Mouse (Mus musculus) heart, embryonic 15.5 days (tissue): ENCODE data around the gene Ralgps1. TPM values are rescaled to one million over a fixed set of nuclear protein-coding genes. Genes with fewer than 3 reads are reported as not detected.

Experiments
- ATAC-seq: fragments of 200-750 bp; cut with Nextera tagmentation; replicated peaks from 2 replicates; pipeline ENCODE4 v1.8.0; 2017; ENCODE audit warnings: low read depth, moderate TSS enrichment; ENCODE audit not compliant: insufficient number of reproducible peaks, insufficient read depth, low FRiP score
- H3K27ac ChIP-seq: fragments of 300-500 bp; sonication (generic); 2 replicates; pipeline ENCODE4 v1.5.1; 2015; ENCODE audit warnings: mild to moderate bottlenecking, inconsistent platforms
- H3K27me3 ChIP-seq: fragments of 300-500 bp; sonication (generic); 2 replicates; pipeline ENCODE4 v1.6.1; 2015; ENCODE audit warnings: inconsistent platforms
- H3K36me3 ChIP-seq: fragments of 300-500 bp; sonication (generic); 2 replicates; pipeline ENCODE4 v1.6.1; 2015; ENCODE audit warnings: mild to moderate bottlenecking, inconsistent platforms
- H3K4me1 ChIP-seq: fragments of 300-500 bp; sonication (generic); replicated peaks from 2 replicates; pipeline ENCODE4 v1.6.1; 2015; ENCODE audit warnings: inconsistent platforms
- H3K4me2 ChIP-seq: fragments of 300-500 bp; sonication (generic); 2 replicates; pipeline ENCODE4 v1.6.1; 2015; ENCODE audit warnings: inconsistent platforms, mild to moderate bottlenecking, moderate library complexity
- H3K4me3 ChIP-seq: fragments of 300-500 bp; sonication (generic); 2 replicates; pipeline ENCODE4 v1.5.1; 2015; ENCODE audit warnings: mild to moderate bottlenecking, inconsistent platforms
- H3K9ac ChIP-seq: fragments of 300-500 bp; sonication (generic); 2 replicates; pipeline ENCODE4 v1.6.1; 2015; ENCODE audit warnings: mild to moderate bottlenecking, inconsistent platforms
- H3K9me3 ChIP-seq: fragments of 300-500 bp; sonication (generic); replicated peaks from 2 replicates; pipeline ENCODE4 v1.6.1; 2016; ENCODE audit warnings: inconsistent platforms
- WGBS: fragments of 180-500 bp; shearing (Covaris S2); methylation state at CpG from one replicate; pipeline ENCODE4 v1.1.7; 2015; ENCODE audit warnings: mixed read lengths; 5-methylcytosine and 5-hydroxymethylcytosine counted together
- polyA plus RNA-seq: library from polyadenylated mRNA; unstranded; fragments of >200 nt; fragmentation: Nextera tagmentation; extraction: Ambion mirVana; gene quantifications from 2 replicates; pipeline ENCODE4 v1.2.1, GENCODE M21; 2015

Ralgps1 gene
- polyA plus RNA-seq, 1 experiment from 2014 or later: 3.7 TPM

DNA sequence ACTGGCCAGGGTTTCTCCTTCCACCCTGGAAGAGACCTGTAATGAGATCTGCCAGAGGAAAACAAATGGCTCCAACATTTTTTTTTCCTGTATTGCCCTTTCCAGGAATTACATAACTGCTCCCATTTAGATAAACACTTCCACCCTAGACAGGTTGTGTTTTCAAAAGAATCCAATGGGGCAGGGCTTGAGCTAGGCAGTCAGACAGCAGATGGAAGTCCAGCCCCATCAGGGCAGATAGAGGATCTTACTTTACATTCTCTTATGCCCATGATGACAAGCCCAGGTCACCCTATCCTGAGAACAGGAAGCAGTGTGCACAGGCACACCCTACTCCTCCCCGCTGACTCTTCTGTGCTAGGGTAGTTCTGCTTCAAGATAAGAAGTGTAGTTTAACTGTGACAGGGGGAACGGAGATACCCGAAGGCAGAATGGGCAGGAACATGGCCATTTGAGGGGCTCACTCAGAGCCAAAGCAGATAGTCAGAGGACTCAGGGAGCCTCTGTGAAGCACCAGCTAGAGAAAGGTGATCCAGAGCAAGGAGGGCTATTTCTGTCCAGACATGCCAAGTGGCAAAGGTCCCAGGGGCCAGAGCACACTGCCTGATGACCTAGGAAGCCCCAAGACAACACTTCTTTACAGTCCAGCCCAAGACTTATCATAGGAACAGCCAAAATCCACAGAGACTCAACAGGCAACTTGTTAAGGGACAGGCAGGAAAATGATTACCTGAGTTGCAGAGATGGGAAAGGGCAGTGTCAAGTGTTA, 114.3 kb downstream of the Ralgps1 start:
- Histone ChIP-seq H3K9me3 (no peaks in the 10 kb centered on the region), H3K36me3 (no peaks in the 10 kb centered on the region), H3K9ac (no peak overlapping the region), H3K27me3 (no peaks in the 10 kb centered on the region), H3K4me1 (peaks cover 59% of the 10 kb centered on the region), H3K4me2 (no peak overlapping the region), H3K27ac (no peak overlapping the region), H3K4me3 (no peak overlapping the region)
- WGBS: 44% methylated on average over 3 of the region's 3 CpGs
- ATAC-seq: no peak

DNA sequence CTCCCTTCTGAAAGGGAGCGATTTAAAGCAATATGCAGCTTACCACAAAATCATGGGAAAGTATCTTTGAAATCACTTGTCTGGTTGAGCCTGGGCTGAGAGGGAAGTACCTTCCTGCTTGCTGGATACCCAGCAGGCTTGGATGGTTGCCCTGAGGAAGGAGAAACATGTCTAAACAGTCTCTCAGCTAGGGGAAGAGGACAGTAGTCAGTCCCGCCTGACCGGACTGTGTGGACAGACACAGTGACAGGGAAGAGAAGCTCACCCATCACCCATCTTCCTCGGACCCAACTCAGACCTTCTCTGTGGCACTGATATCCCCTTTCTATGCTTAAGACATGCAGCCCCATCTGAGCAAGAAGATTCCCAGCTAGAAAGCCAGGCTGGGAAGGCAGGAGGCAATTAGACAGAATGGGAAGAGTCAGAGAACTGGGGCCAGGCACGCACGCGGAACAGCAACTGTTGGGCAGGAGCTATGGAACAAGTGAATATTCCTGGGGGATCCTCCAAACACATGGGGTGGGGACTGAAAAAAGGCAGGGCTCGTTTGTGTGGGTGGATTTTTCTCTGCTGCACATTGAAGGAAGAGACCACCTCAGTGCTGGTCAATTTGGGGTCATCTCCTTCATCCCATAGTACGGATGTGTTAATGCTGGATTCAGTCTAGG, 116.8 kb downstream of the Ralgps1 start:
- 70% methylated on average over 9 of the region's 9 CpGs for WGBS
- peak overlapping the region; percentile 85 for H3K27ac ChIP-seq
- ATAC-seq: no peak

DNA sequence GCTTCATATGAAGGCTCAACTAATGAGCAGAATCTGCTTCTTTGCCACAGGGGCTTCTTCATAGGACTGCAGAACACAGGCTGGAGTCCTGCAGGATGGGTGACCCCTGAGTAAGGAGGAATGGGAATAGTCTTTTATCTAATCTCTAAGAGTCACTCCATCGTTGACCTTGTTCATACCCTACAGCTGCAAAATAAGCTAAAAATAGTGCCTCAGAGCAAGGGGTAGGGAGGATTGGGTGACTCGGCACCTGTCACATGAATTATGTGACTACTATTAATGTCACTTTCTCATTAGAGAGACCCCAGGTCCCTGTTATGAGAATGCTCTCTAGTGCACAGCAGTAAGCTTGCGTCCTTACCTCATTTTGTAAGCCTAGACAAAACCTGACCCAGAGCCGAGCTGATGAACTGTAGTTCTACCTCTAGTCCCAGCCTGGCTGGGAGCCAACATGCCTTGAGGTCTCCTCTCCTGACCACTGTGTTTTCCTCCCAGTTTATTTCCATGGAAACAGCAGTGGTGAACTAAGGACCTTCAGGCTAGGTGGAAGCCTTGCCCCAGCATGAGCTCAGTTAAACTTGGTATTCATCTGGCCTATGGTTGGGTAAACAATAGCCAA, 117.6 kb downstream of the Ralgps1 start:
- Histone ChIP-seq H3K4me1 (peaks cover 78% of the 10 kb centered on the region), H3K9ac (no peak overlapping the region), H3K36me3 (no peaks in the 10 kb centered on the region), H3K9me3 (no peaks in the 10 kb centered on the region), H3K27ac (peak overlapping the region; percentile 85), H3K4me2 (peak overlapping the region; percentile 23; the same call in 1 of the 2 replicates), H3K4me3 (no peak overlapping the region), H3K27me3 (no peaks in the 10 kb centered on the region)
- peak; percentile 37; the same call in 1 of the 2 replicates for ATAC-seq
- whole genome bisulfite sequencing: 23% methylated on average over 4 of the region's 4 CpGs

More for the DNA sequence above, 116.8 kb downstream of the Ralgps1 start:
- no peaks in the 10 kb centered on the region for H3K27me3 ChIP-seq
- H3K4me3 ChIP-seq: no peak overlapping the region
- no peaks in the 10 kb centered on the region for H3K36me3 ChIP-seq
- H3K9me3 ChIP-seq: no peaks in the 10 kb centered on the region
- peaks cover 72% of the 10 kb centered on the region for H3K4me1 ChIP-seq
- H3K9ac ChIP-seq: no peak overlapping the region; the same call in 1 of the 2 replicates
- no peak overlapping the region for H3K4me2 ChIP-seq

DNA sequence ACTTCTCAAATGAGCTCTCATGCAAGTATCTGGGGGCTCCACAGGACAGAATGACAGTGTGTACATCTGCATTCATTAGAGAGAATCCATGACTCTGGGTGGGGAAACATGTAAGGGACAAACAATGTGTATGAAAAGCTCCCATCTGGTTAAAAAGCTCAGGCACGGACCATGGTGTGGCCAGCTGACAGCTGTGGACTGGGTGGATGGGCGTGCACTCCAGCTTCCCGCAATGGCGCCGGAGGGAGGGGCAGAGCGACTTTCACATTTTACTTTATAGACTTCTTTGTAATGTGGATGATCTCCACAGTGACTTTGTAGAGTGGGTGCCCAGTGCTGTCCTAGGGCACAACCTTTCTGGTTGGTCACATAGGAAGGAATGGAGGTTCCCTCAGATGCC, 118.5 kb downstream of the Ralgps1 start:
- H3K4me1 ChIP-seq: peaks cover 80% of the 10 kb centered on the region
- H3K9ac ChIP-seq: no peak overlapping the region
- no peaks in the 10 kb centered on the region for H3K36me3 ChIP-seq
- no peak for ATAC-seq
- WGBS: 82% methylated on average over 6 of the region's 6 CpGs
- no peak overlapping the region for H3K4me3 ChIP-seq
- H3K9me3 ChIP-seq: no peaks in the 10 kb centered on the region
- peak overlapping the region; percentile 85 for H3K27ac ChIP-seq
- no peak overlapping the region for H3K4me2 ChIP-seq
- no peaks in the 10 kb centered on the region for H3K27me3 ChIP-seq

DNA sequence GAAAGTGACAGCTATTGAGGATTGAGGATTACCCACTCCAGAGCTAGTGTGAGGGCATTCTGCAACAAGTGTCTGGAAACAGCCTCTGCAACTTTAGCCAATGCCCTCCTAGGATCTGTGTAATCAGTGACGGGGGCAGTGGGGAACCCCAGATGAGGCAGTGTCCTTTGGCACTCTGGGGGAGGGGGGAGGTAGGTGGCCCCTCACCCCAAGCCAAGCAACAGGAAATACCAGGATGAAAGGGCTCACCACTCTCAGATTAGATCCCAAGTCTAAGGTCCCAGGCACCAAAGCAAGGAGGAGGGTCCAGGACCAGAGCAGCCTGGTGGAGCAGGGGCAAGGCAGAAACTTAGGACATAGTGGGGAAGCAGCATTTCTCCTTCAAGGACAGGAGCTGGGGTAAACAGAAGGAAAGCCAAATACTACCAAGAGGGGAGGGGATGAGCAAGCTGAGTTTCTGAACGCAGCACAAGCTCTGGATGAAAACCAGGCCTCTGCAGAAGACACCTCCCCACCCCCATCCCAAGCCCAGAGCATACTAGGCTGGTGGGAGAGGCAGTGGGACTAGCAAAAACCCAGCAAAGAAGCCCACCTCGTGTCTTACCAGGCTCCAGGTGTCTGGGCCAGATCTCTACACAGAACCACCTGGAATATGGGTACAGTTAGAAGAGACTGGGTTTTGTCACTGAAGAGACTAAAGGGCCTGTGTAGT, 121.2 kb downstream of the Ralgps1 start:
- H3K9me3 ChIP-seq: no peaks in the 10 kb centered on the region

DNA sequence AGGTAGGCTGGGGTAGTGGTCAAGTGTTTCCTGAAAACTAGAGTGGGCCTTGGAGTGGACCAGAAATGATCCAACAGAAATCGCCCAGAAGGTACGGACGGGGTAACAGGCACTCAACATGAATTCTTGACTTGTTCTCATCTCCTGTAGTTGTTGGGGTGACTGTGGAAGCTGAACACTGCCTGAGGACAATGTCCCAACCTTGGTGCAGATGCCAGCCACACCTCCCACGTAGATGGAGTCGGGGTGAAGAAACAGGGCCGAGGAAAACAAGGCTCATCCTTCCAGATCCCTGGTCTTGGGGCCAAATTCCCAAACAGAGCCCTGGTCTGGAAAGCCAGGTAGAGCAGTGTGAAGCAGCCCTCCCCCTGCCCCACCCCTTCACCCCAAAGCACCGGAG, 122.7 kb downstream of the Ralgps1 start:
- Histone ChIP-seq H3K27me3 (no peaks in the 10 kb centered on the region), H3K4me1 (peaks cover 62% of the 10 kb centered on the region), H3K27ac (no peak overlapping the region), H3K9me3 (no peaks in the 10 kb centered on the region), H3K4me2 (no peak overlapping the region), H3K4me3 (no peak overlapping the region), H3K9ac (no peak overlapping the region), H3K36me3 (peaks cover 6% of the 10 kb centered on the region; the same call in 1 of the 2 replicates)
- no peak for ATAC-seq
- 92% methylated on average over 7 of the region's 7 CpGs for WGBS

More for the DNA sequence above, 121.2 kb downstream of the Ralgps1 start:
- H3K27me3 ChIP-seq: no peaks in the 10 kb centered on the region
- no peaks in the 10 kb centered on the region for H3K36me3 ChIP-seq
- H3K27ac ChIP-seq: peak overlapping the region; percentile 66
- peaks cover 71% of the 10 kb centered on the region for H3K4me1 ChIP-seq
- WGBS: 43% methylated on average over 3 of the region's 3 CpGs
- no peak for ATAC-seq
- no peak overlapping the region for H3K9ac ChIP-seq
- H3K4me3 ChIP-seq: no peak overlapping the region
- H3K4me2 ChIP-seq: no peak overlapping the region

DNA sequence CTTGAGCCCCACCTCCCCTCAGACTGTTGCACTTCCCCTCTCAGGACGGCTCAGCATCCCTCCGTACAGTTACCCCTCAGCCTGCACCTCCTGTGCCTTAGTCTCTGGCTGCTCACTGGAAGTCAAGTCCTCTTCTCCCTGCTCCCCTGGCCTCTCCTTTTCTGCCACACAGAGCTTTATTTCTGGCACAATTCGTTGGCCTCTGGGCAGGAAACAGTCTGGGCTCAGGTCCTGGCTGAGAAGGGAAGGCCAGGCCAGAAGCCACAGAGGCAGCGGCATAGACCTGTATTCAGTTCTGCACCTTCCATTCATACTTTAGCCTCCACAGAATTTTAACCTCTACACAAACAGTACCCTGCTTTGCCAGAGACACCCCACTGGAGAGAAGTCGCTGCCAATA, 124.4 kb downstream of the Ralgps1 start:
- no peaks in the 10 kb centered on the region for H3K27me3 ChIP-seq
- peaks cover 15% of the 10 kb centered on the region; the same call in 1 of the 2 replicates for H3K36me3 ChIP-seq
- ATAC-seq: no peak
- WGBS: 75% methylated on average over 5 of the region's 5 CpGs
- no peak overlapping the region; the same call in 1 of the 2 replicates for H3K27ac ChIP-seq
- no peak overlapping the region for H3K9ac ChIP-seq
- H3K4me2 ChIP-seq: no peak overlapping the region
- H3K4me1 ChIP-seq: peaks cover 47% of the 10 kb centered on the region
- H3K4me3 ChIP-seq: no peak overlapping the region
- H3K9me3 ChIP-seq: no peaks in the 10 kb centered on the region

DNA sequence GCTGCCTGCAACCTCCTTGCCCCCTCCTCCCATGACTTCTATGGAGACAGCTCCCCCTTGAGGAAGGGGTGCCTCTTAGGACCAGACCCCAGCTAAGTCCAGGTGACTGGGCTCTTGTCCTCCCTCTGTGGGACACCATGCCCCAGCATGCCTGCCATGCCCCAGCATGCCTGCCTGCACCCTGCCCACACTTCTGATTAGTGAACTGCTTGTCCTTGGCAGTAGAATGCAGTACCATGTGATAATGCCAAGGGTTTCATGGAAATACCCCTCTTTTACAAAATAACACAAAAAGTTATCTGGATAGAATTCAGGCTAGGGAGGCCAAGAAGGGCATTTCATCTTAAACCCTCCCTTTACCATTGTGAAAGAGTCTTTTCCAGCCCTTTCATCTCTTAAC, 125.9 kb downstream of the Ralgps1 start:
- H3K27me3 ChIP-seq: no peaks in the 10 kb centered on the region
- H3K9me3 ChIP-seq: no peaks in the 10 kb centered on the region
- H3K4me3 ChIP-seq: no peak overlapping the region
- no peak overlapping the region for H3K9ac ChIP-seq
- peaks cover 15% of the 10 kb centered on the region; the same call in 1 of the 2 replicates for H3K36me3 ChIP-seq
- peak overlapping the region; percentile 23 for H3K27ac ChIP-seq
- H3K4me2 ChIP-seq: no peak overlapping the region
- H3K4me1 ChIP-seq: peaks cover 35% of the 10 kb centered on the region
- ATAC-seq: no peak

DNA sequence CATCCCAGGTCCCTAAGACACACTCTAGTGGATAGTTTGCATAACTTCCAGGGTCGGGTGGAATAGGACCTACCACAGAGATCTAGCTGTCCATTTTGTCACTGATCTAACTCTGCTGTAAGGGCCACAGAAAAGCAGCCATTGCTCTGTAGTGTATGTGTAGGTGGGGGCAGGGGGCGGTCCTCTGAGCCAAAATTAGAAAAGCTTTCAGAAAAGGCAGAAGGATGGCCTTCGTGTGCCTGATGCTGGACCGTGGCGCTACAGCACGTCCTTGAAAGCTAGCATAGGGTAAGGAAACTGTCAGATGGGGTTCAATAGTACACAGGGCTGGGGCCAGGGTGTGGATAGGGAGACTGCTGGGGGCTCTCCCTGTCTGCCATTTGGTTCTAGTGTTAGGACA, 126.4 kb downstream of the Ralgps1 start:
- Histone ChIP-seq H3K36me3 (peaks cover 15% of the 10 kb centered on the region; the same call in 1 of the 2 replicates), H3K27ac (peak overlapping the region; percentile 17), H3K27me3 (no peaks in the 10 kb centered on the region), H3K4me1 (peaks cover 33% of the 10 kb centered on the region), H3K4me3 (no peak overlapping the region), H3K9me3 (no peaks in the 10 kb centered on the region), H3K4me2 (no peak overlapping the region), H3K9ac (no peak overlapping the region)
- ATAC-seq: no peak
- 48% methylated on average over 6 of the region's 6 CpGs for WGBS

DNA sequence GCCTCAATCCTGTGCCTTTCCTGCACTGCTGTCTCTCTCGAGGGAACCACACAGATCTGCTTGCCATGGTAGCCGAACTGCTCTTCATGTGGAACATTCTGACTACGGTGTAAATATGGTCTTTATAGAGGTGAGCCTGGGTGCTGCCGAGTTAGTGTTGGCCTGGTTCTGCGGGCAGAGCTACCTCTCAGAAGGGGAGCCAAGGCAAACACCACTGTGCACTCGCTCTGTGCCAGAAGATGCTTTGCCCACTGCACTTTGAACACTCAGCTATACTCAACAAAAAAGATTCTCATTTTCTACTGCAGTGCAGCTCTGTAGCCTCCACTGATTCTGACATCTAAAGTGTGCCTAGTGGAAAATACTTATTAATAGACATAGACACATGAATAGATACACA, 133.7 kb downstream of the Ralgps1 start:
- no peaks in the 10 kb centered on the region for H3K27me3 ChIP-seq
- no peak overlapping the region for H3K9ac ChIP-seq
- peaks cover 5% of the 10 kb centered on the region; the same call in 1 of the 2 replicates for H3K36me3 ChIP-seq
- H3K4me1 ChIP-seq: peaks cover 20% of the 10 kb centered on the region
- H3K4me3 ChIP-seq: no peak overlapping the region
- no peaks in the 10 kb centered on the region for H3K9me3 ChIP-seq
- no peak for ATAC-seq
- no peak overlapping the region for H3K27ac ChIP-seq
- no peak overlapping the region for H3K4me2 ChIP-seq
- WGBS: 81% methylated on average over 6 of the region's 6 CpGs

DNA sequence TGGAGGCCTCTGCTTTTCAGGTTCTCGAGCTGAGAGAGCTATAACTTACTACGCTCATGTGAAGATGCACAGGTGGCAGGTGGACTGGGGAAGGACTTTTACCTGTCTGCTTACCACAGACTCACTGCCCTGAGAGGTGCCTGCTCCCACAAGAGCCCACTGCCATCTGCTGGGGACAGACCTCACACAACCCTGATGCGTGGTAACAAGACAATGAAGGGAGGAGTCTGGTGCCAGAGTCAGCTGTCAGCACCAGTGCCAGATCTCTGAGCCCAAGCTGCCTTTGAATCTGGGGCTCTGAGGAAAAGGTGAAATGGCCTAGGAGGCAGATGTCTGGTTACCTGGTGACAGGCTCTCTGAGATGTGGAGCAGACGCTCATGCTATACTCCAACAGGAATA, 136.4 kb downstream of the Ralgps1 start:
- Histone ChIP-seq H3K4me3 (no peak overlapping the region), H3K27ac (no peak overlapping the region), H3K4me2 (no peak overlapping the region), H3K27me3 (no peaks in the 10 kb centered on the region), H3K9ac (no peak overlapping the region), H3K36me3 (peaks cover under 1% of the 10 kb centered on the region; the same call in 1 of the 2 replicates), H3K9me3 (no peaks in the 10 kb centered on the region), H3K4me1 (peaks cover 42% of the 10 kb centered on the region)
- ATAC-seq: no peak
- 81% methylated on average over 4 of the region's 4 CpGs for WGBS
